8 mouse cellular contexts compared by ENCODE assay signal in the genomic region with DNA sequence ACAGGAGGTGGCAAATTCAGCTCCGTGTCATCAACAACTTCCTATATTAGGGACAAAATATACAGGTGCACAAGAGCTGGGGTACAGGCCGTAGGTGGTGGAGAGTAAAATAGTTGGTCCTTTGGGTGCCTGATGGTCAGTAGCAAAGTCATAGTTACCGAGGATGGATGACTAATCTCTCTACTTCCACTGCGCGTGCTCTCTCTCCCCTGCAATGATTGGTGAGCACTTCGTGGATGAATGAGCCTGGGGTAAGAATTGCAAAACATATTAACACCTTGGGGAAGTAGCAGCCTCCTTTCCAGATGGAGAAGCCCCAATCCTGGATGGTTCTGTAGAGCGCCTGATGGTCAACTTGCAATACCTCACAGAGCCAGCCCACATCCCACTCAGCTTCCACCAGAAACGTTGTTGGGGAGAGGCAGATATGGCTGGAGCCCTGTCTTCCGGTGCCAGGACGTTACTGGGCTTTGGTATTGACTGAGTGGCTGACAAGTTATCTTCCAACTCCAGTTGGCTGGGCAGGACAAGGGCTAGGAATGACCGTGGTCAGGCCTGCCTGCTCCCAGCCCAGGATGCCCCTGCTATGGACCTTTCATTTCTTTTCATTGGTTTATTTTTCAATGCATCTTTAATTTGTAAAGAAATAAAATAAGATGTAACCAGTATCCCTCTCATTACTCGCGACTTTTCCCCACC. TPM values are rescaled to one million over a fixed set of nuclear protein-coding genes. Genes with fewer than 3 reads are reported as not detected.
A peak's percentile ranks its signal among the peaks of the same experiment; 100 is the strongest.
DNase-seq lines count a peak whose midpoint lies in the region; ATAC-seq lines count a peak whose summit lies in the region.

No protein-coding gene starts in this region.

- peak overlapping the region; percentile 81 for H3K27ac ChIP-seq in embryonic facial prominence, embryonic 11.5 days (replicated peaks; ENCODE audit: low read depth, low read length)
- H3K27ac ChIP-seq in hindbrain, embryonic 12.5 days: peak overlapping the region; percentile 96

- H3K4me1 ChIP-seq in embryonic facial prominence, embryonic 11.5 days (ENCODE audit: control insufficient read depth, insufficient read depth, low read length): no peaks in the 10 kb centered on the region
- H3K4me1 ChIP-seq in hindbrain, embryonic 12.5 days: peaks cover 45% of the 10 kb centered on the region

- peaks cover 8% of the 10 kb centered on the region for H3K36me3 ChIP-seq in embryonic facial prominence, embryonic 11.5 days (replicated peaks; ENCODE audit: control insufficient read depth, insufficient read depth, low read depth, low read length)
- H3K36me3 ChIP-seq in hindbrain, embryonic 12.5 days: peaks cover 56% of the 10 kb centered on the region

- H3K4me2 ChIP-seq in embryonic facial prominence, embryonic 11.5 days (ENCODE audit: low read depth, low read length): peak overlapping the region; percentile 73
- H3K4me2 ChIP-seq in hindbrain, embryonic 12.5 days (replicated peaks): peak overlapping the region; percentile 83

- DNase-seq in retina, postnatal 1 day: peak; percentile 4
- no peak for DNase-seq in retina, embryonic 14.5 days (ENCODE audit: low spot score)
- no peak for DNase-seq in embryonic facial prominence, embryonic 11.5 days (ENCODE audit: low spot score)
- no peak for DNase-seq in right cerebral cortex, postnatal 14 days
- DNase-seq in adrenal gland, postnatal 25 days: no peak
- DNase-seq in right cerebral cortex, adult 18-20 months: no peak

- H3K9me3 ChIP-seq in embryonic facial prominence, embryonic 11.5 days (replicated peaks; ENCODE audit: control insufficient read depth, low read length): no peaks in the 10 kb centered on the region
- H3K9me3 ChIP-seq in hindbrain, embryonic 12.5 days (replicated peaks): no peaks in the 10 kb centered on the region

- no peak for ATAC-seq in embryonic facial prominence, embryonic 11.5 days (replicated peaks; ENCODE audit: insufficient number of reproducible peaks, low FRiP score, low TSS enrichment, low read depth)
- peak; percentile 49 for ATAC-seq in hindbrain, embryonic 12.5 days (ENCODE audit: low FRiP score)
- peak; percentile 35 for ATAC-seq in megakaryocyte-erythroid progenitor cell, adult 5-6 weeks (replicated peaks; ENCODE audit: low FRiP score, low TSS enrichment, poor library complexity, severe bottlenecking)

- no peaks in the 10 kb centered on the region for H3K27me3 ChIP-seq in embryonic facial prominence, embryonic 11.5 days (ENCODE audit: control insufficient read depth, insufficient read depth, low read length)
- no peaks in the 10 kb centered on the region for H3K27me3 ChIP-seq in hindbrain, embryonic 12.5 days

- peak overlapping the region; percentile 63 for H3K9ac ChIP-seq in embryonic facial prominence, embryonic 11.5 days (replicated peaks; ENCODE audit: low read length)
- H3K9ac ChIP-seq in hindbrain, embryonic 12.5 days: peak overlapping the region; percentile 76

- peak overlapping the region; percentile 64 for H3K4me3 ChIP-seq in embryonic facial prominence, embryonic 11.5 days (ENCODE audit: low read depth, low read length)
- H3K4me3 ChIP-seq in hindbrain, embryonic 12.5 days: peak overlapping the region; percentile 64

- 50% methylated on average over 13 of the region's 13 CpGs for WGBS in embryonic facial prominence, embryonic 11.5 days
- 50% methylated on average over 13 of the region's 13 CpGs for WGBS in hindbrain, embryonic 12.5 days

RNA-seq across cellular contexts. Expression of a gene that starts 0.4 kb away (rescaled TPM):
- 19.9 and 21.0 TPM in 2 replicates for polyA plus RNA-seq in embryonic facial prominence, embryonic 11.5 days (2014; fragmentation: Nextera tagmentation; extraction: Ambion mirVana)
- 32.0 and 33.4 TPM in 2 replicates for polyA plus RNA-seq in hindbrain, embryonic 12.5 days (2016; fragmentation: Nextera tagmentation; extraction: Ambion mirVana)
- 6.7 and 8.6 TPM in 2 replicates for total RNA-seq in megakaryocyte-erythroid progenitor cell, adult 5-6 weeks (2014; fragmentation: Nextera tagmentation)
- total RNA-seq in megakaryocyte-erythroid progenitor cell, adult 5-6 weeks (2017): 2.7 and 3.7 TPM in 2 replicates
- total RNA-seq in adrenal gland, postnatal 25 days (2021): 18.0 and 22.5 TPM in 2 replicates

RNA-seq across cellular contexts. Expression of a gene that starts 8.5 kb away (rescaled TPM):
- polyA plus RNA-seq in embryonic facial prominence, embryonic 11.5 days (2014; fragmentation: Nextera tagmentation; extraction: Ambion mirVana): 254 and 257 TPM in 2 replicates
- polyA plus RNA-seq in hindbrain, embryonic 12.5 days (2016; fragmentation: Nextera tagmentation; extraction: Ambion mirVana): 213 and 215 TPM in 2 replicates
- total RNA-seq in megakaryocyte-erythroid progenitor cell, adult 5-6 weeks (2014; fragmentation: Nextera tagmentation): 202 and 239 TPM in 2 replicates
- total RNA-seq in megakaryocyte-erythroid progenitor cell, adult 5-6 weeks (2017): 102 and 122 TPM in 2 replicates
- total RNA-seq in adrenal gland, postnatal 25 days (2021): 70.4 and 90.7 TPM in 2 replicates

RNA-seq across cellular contexts. Expression of a gene that starts 13.0 kb away (rescaled TPM):
- 21.6 and 24.3 TPM in 2 replicates for polyA plus RNA-seq in embryonic facial prominence, embryonic 11.5 days (2014; fragmentation: Nextera tagmentation; extraction: Ambion mirVana)
- 53.8 and 60.1 TPM in 2 replicates for polyA plus RNA-seq in hindbrain, embryonic 12.5 days (2016; fragmentation: Nextera tagmentation; extraction: Ambion mirVana)
- total RNA-seq in megakaryocyte-erythroid progenitor cell, adult 5-6 weeks (2014; fragmentation: Nextera tagmentation): 34.3 and 35.6 TPM in 2 replicates
- 16.5 and 22.0 TPM in 2 replicates for total RNA-seq in megakaryocyte-erythroid progenitor cell, adult 5-6 weeks (2017)
- 116 and 146 TPM in 2 replicates for total RNA-seq in adrenal gland, postnatal 25 days (2021)

RNA-seq across cellular contexts. Expression of a gene that starts 20.2 kb away (rescaled TPM):
- 73.7 and 76.8 TPM in 2 replicates for polyA plus RNA-seq in embryonic facial prominence, embryonic 11.5 days (2014; fragmentation: Nextera tagmentation; extraction: Ambion mirVana)
- polyA plus RNA-seq in hindbrain, embryonic 12.5 days (2016; fragmentation: Nextera tagmentation; extraction: Ambion mirVana): 102 and 109 TPM in 2 replicates
- total RNA-seq in megakaryocyte-erythroid progenitor cell, adult 5-6 weeks (2014; fragmentation: Nextera tagmentation): 99.9 and 104 TPM in 2 replicates
- total RNA-seq in megakaryocyte-erythroid progenitor cell, adult 5-6 weeks (2017): 50.4 and 55.1 TPM in 2 replicates
- 119 and 125 TPM in 2 replicates for total RNA-seq in adrenal gland, postnatal 25 days (2021)

RNA-seq across cellular contexts. Expression of a gene that starts 26.2 kb away (rescaled TPM):
- 1.6 and 2.2 TPM in 2 replicates for polyA plus RNA-seq in embryonic facial prominence, embryonic 11.5 days (2014; fragmentation: Nextera tagmentation; extraction: Ambion mirVana)
- polyA plus RNA-seq in hindbrain, embryonic 12.5 days (2016; fragmentation: Nextera tagmentation; extraction: Ambion mirVana): 0.85 and 5.3 TPM in 2 replicates
- total RNA-seq in megakaryocyte-erythroid progenitor cell, adult 5-6 weeks (2014; fragmentation: Nextera tagmentation): not detected in 2 replicates
- 0.05 and 0.46 TPM in 2 replicates for total RNA-seq in megakaryocyte-erythroid progenitor cell, adult 5-6 weeks (2017)
- 0.18 TPM in 1 of 2 replicates, not detected in the other for total RNA-seq in adrenal gland, postnatal 25 days (2021)
